16 mouse cellular contexts compared by ENCODE assay signal in genomic region chr9:99171186-99171585, GRCm38 (mm10). TPM values are rescaled to one million over a fixed set of nuclear protein-coding genes. Genes with fewer than 3 reads are reported as not detected.
A peak's percentile ranks its signal among the peaks of the same experiment; 100 is the strongest.
DNase-seq lines count a peak whose midpoint lies in the region; TF ChIP-seq lines count a peak whose summit lies in the region.
"Had no signal": no experiment of that assay in that cellular context is flagged by ENCODE, and none has a peak within 500 bp of the region (broad histone marks: within the 10 kb centered on the region; RNA-seq: fewer than 3 reads in every experiment).

No protein-coding gene starts in this region.

- DNase-seq in gastrocnemius, postnatal 25 days, result peak; percentile 10
- no peak for DNase-seq in gastrocnemius, postnatal 10 days
- DNase-seq in ovary, postnatal 36 days (ENCODE audit: low spot score), result peak; percentile 20
- DNase-seq in ovary, postnatal 10 days (ENCODE audit: low spot score), result no peak
- DNase-seq in brain, embryonic 14.5 days (ENCODE audit: low read depth), result peak; percentile 19
- peak; percentile 28 for DNase-seq in testis, postnatal 14 days (ENCODE audit: low spot score)
- DNase-seq in left cerebral cortex, postnatal 36 days (ENCODE audit: low spot score in 2 of 2), result no peak
- DNase-seq: cerebellum, adult 9-10 months; gastrocnemius, postnatal 14 days; heart, adult 18-20 months; heart, postnatal 14 days; kidney, adult 11 months; left cerebral cortex, postnatal 4 days; lung, adult 18-20 months; lung, postnatal 10 days; thymus, adult 18-20 months had no signal

- no peak for TF ChIP-seq POLR2A in brain, embryonic 14.5 days (IDR thresholded peaks at IDR 0.05; ENCODE audit: borderline replicate concordance, extremely low read depth, insufficient read depth, insufficient read length, poor library complexity, severe bottlenecking)

- intact Hi-C loops in left cerebral cortex, postnatal 36 days (cut with DNase I), result no loop called here

- TF ChIP-seq CTCF in brain, embryonic 14.5 days (IDR thresholded peaks at IDR 0.05; ENCODE audit: borderline replicate concordance, extremely low read depth, insufficient read depth, insufficient read length), result no peak

RNA-seq across cellular contexts. Expression of gene Pik3cb, which starts 30.8 kb away (rescaled TPM):
- 1 to 10 TPM; 3.8 to 5.0 TPM for total RNA-seq in gastrocnemius, postnatal 25 days (2021)
- total RNA-seq in gastrocnemius, postnatal 10 days (2021), result 1 to 10 TPM; 3.7 to 4.7 TPM
- polyA plus RNA-seq in brain, embryonic 14.5 days (2012; rRNA removed), result 7.5 and 8.6 TPM in 2 replicates
- 10 to 100 TPM; 23.3 to 23.9 TPM for total RNA-seq in left cerebral cortex, postnatal 36 days (2021)

Comparison
In these comparisons a context has a peak if more than half of its experiments do, and no peak if none do; other contexts are left out.
1. DNase-seq: peak in gastrocnemius, postnatal 25 days (single experiment), ovary, postnatal 36 days (single experiment), brain, embryonic 14.5 days (single experiment) and testis, postnatal 14 days (single experiment); none in gastrocnemius, postnatal 10 days (single experiment), ovary, postnatal 10 days (single experiment) and left cerebral cortex, postnatal 36 days (0 of 2).
2. RNA of gene Pik3cb, which starts 30.8 kb away (total RNA-seq): 23.3 to 23.9 TPM in left cerebral cortex, postnatal 36 days; 3.8 to 5.0 TPM in gastrocnemius, postnatal 25 days and 3.7 to 4.7 TPM in gastrocnemius, postnatal 10 days; every median in the first group is over 4 times any median in the second.